15 mouse cellular contexts compared by ENCODE assay signal in genomic region chr3:154297499-154297898, GRCm38 (mm10). TPM values are rescaled to one million over a fixed set of nuclear protein-coding genes. Genes with fewer than 3 reads are reported as not detected.
DNase-seq lines count a peak whose midpoint lies in the region; ATAC-seq lines count a peak whose summit lies in the region.
"Had no signal": no experiment of that assay in that cellular context is flagged by ENCODE, and none has a peak within 500 bp of the region (broad histone marks: within the 10 kb centered on the region; RNA-seq: fewer than 3 reads in every experiment).

No protein-coding gene starts in this region.

- peak; percentile 86 for ATAC-seq in liver, embryonic 13.5 days (ENCODE audit: low read depth)

- no peaks in the 10 kb centered on the region for H3K9me3 ChIP-seq in liver, embryonic 13.5 days (replicated peaks)

- no peak overlapping the region for H3K4me2 ChIP-seq in liver, embryonic 13.5 days

- H3K27ac ChIP-seq in liver, embryonic 13.5 days, result peak overlapping the region; percentile 24; the same call in 1 of the 2 replicates
- H3K27ac ChIP-seq: left cerebral cortex, adult 2 months; macrophage had no signal

- WGBS in liver, embryonic 13.5 days (ENCODE audit: insufficient replicate concordance), result 16% methylated on average over 6 of the region's 6 CpGs

- no peaks in the 10 kb centered on the region for H3K36me3 ChIP-seq in liver, embryonic 13.5 days

- peak; percentile 31 for DNase-seq in left cerebral cortex, postnatal 4 days
- no peak for DNase-seq in left cerebral cortex, postnatal 36 days (ENCODE audit: low spot score in 2 of 2)
- DNase-seq in NIH3T3 (ENCODE audit: low read depth) (peak; percentile 91), MN1 (ENCODE audit: low spot score) (no peak)
- DNase-seq in brain, adult 2 months (ENCODE audit: low read depth, low spot score), result peak; percentile 20
- DNase-seq in liver, embryonic 13.5 days, result peak; percentile 34
- no peak for DNase-seq in spleen, adult 18-20 months
- DNase-seq: gastrocnemius, postnatal 36 days; heart, postnatal 4 days; kidney, adult 2 months; retina, postnatal 1 day had no signal

- H3K4me1 ChIP-seq in liver, embryonic 13.5 days (replicated peaks), result peaks cover 12% of the 10 kb centered on the region

- H3K27me3 ChIP-seq in liver, embryonic 13.5 days, result no peaks in the 10 kb centered on the region

- H3K9ac ChIP-seq in liver, embryonic 13.5 days, result no peak overlapping the region

- intact Hi-C loops in left cerebral cortex, postnatal 4 days (cut with DNase I), result no loop called here
- intact Hi-C loops in left cerebral cortex, postnatal 36 days (cut with DNase I), result no loop called here

- no peak overlapping the region for H3K4me3 ChIP-seq in liver, embryonic 13.5 days (replicated peaks)
- H3K4me3 ChIP-seq: left cerebral cortex, adult 2 months; myocyte had no signal

RNA-seq across cellular contexts. Expression of gene Lhx8, which starts 33.0 kb away (rescaled TPM):
- 1 to 10 TPM; 1.7 to 4.8 TPM for total RNA-seq in left cerebral cortex, postnatal 4 days (2021)
- 1 to 10 TPM in 1 of 2 experiments, under 1 TPM in 1; 0.25 to 1.6 TPM for total RNA-seq in left cerebral cortex, postnatal 36 days (2021)
- not detected in 2 replicates for polyA plus RNA-seq in liver, embryonic 13.5 days (2015; fragmentation: Nextera tagmentation; extraction: Ambion mirVana)
- total RNA-seq: gastrocnemius, postnatal 36 days; heart, postnatal 4 days had no signal
- polyA plus RNA-seq: macrophage; myocyte; stomach, embryonic 16.5 days had no signal

Comparison
In these comparisons a context has a peak if more than half of its experiments do, and no peak if none do; other contexts are left out.
1. DNase-seq: peak in left cerebral cortex, postnatal 4 days (single experiment), NIH3T3 (single experiment), brain, adult 2 months (single experiment) and liver, embryonic 13.5 days (single experiment); none in left cerebral cortex, postnatal 36 days (0 of 2), MN1 (single experiment) and spleen, adult 18-20 months (0 of 2).